Mouse (Mus musculus) adrenal gland, adult 18-20 months (tissue): ENCODE results near the gene Vps52. TPM values are rescaled to one million over a fixed set of nuclear protein-coding genes. Genes with fewer than 3 reads are reported as not detected.
"Not testable (repeated sequence)": the region's sequence is repeated elsewhere in the genome, so short reads cannot be mapped to it uniquely, and the experiment has no call there.

Experiments used
- DNase-seq, 2 experiments: peaks; one replicate each; pipeline ENCODE4 v3.0.0; 2021 to 2022; ENCODE audit warnings: low spot score in 2 of 2
- total RNA-seq, 2 experiments: library from RNA; stranded (reverse); gene quantifications; 1 replicate in 1 of 2; 2 replicates in 1 of 2; pipeline ENCODE4 v1.2.3; 2021

Vps52 gene
- total RNA-seq, 2 experiments from 2014 or later, result 51.1 to 53.5 TPM

DNA sequence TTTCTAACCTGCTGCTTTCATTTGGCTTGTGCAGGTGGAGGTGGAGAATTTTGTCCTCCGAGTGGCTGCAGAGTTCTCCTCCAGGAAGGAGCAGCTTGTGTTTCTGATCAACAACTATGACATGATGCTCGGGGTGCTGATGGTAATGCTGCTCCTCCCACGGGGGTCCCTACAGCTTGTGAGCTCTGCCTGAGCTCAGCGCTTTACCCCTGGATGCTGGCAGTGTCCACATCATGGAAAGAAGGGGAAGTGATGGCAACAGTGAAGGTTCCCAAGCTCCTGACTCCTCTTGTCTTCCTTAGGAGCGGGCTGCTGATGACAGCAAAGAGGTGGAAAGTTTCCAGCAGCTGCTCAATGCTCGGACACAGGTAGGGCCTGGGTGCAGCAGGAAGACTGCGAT is 7.3 kb downstream of the Vps52 start:
- DNase-seq, result no peak

DNA sequence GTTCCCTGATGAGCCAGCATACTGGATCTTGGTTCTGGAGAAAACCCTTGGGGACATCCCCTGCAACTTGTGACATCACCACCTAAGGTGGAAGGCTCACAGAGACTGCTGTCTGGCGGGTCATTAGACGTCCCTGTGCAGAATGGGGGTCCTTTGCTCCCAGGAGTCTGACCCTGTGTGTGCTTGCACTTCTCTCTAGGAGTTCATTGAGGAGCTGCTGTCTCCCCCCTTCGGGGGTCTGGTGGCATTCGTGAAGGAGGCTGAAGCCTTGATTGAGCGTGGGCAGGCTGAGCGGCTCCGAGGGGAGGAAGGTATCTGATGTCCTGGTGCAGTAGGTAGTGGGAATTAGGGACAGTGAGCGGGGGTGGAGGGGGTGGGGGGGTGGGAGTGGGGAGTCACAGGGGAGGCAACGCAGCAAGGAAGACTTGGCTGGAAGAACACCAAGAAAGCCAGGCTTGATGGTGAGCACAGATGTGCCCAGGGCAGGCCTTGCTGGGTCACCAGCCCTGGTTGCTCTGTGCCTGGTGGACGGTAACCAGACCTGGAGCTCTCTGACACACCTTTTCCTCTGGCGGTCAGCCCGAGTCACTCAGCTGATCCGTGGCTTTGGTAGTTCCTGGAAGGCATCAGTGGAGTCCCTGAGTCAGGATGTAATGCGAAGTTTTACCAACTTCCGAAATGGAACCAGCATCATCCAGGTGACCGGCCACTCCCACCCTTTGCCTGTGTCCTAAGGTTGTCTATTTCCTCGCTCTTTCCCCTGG is 9.7 kb downstream of the Vps52 start:
- DNase-seq, result no peak

DNA sequence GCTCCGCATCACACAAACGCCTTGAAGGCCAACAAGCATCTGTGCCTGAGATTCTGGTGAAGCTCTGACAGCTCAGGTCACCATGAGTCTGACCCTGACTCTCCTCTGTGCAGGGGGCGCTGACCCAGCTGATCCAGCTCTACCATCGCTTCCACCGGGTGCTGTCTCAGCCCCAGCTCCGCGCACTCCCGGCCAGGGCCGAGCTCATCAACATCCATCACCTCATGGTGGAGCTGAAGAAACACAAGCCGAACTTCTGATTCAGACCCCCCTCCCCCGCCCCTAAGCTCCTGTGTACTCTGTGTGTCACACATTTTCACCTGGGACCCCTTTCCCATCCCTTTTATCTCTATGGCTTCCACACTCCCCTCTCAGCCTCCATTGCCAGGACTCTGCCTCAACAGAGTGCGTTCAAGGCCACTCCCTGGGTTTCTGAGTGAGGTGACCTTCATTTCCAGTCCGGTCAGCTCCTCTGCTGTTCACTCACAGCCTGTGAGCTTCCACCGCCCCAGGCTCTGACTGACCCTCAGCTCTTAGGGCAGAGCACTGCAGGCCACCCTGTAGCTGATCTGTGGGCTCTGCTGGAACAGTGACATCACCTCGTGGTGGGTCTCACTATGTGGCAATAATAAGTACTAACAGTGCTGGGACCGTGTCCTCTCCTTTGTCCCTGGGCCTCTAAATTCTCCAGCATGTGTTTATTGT is 10.4 kb downstream of the Vps52 start:
- DNase-seq, result no peak

DNA sequence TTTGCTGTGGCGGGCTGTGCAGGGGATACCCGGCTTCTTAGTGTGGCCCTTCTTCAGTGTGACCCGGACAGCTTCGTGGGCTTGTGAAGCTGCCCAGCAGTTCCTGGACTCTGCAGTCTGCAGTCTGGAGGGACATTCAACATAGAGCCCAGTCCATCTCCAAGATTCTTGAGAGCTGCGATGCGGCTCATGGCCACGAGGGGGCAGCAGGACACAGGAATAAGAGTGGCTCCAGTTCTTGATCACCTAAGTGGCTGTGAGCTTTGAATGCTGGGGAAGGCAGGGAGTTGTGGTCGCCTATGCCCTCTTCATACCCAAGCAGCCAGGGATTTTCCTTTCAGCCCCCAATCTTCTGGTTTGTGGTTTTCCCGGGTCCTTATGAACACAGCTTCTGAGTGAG is 12.9 kb downstream of the Vps52 start:
- DNase-seq, result peak; percentile 76 to 82

DNA sequence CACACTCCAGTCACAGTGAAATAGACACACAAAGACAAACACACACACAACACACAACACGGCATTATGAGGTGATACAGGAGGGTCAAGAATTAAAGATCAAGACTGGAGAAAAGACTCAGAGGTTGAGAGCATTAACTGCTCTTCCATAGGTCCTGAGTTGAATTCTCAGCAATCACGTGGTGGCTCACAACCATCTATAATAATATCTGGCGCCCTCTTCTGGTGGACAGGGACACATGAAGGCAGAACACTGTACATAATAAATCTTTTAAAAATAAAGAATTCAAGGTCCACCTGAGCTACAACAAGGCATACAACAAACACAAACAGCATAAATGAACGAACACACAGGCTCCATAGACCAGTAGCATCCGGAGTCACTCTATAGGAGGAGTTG is 13.3 kb downstream of the Vps52 start:
- no peak for DNase-seq

DNA sequence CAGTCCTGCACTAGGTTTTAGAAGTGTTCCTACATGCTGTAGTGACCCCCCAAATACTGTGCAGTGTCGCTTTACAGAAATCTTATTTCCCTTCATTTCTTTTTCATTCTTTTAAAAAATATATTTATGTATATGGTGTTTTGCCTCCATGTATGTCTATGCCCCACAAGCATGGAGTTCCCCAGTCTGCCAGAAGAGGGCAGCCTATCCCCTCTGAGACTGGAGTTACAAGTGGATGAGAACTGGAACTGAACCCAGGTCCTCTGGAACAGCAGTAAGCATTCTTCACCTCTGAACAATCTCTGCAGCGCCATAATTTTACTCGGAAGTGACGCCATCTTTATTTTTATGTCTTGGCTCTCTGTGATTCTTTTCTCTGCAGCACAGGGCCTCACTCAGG is 13.8 kb downstream of the Vps52 start:
- DNase-seq, result no peak

DNA sequence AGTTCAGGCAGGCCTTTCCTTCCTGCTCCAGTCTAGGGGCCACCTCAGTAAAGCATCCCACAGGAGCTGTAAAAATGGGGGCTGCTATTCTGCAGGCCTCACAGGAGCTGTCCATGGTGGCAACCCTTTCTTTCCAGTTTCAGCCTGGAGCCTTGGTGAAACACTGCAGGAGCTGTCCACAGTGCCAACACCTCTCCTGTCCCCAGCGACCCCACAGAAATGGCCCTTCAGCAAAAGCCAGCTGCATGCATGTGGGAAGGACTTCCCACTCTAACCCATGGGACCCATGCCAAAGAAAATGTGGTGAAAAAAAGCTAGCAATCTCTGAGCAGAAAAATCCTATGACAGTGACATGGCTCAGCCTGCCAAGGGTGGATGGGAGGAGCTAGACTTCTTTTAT is 17.1 kb downstream of the Vps52 start:
- no peak for DNase-seq

DNA sequence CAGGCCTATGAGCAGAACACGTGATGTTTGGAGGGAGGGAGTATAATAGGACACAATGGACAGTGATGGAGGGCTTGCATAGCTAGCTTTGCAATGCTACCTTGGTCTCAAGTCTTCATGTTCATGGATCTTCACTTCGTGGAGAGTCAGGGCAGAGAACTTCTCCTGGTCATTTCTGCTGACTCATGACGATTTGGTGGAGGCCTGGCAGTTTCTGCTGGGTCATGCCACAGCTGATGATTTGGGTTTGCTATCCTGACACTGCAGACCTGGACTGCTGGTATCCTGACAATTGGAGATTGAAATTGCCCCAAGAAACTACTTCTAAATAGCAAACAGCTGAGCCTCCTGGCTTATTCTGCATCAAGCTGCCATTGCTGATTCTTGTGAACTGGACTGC is 18.0 kb downstream of the Vps52 start:
- DNase-seq, result no peak

DNA sequence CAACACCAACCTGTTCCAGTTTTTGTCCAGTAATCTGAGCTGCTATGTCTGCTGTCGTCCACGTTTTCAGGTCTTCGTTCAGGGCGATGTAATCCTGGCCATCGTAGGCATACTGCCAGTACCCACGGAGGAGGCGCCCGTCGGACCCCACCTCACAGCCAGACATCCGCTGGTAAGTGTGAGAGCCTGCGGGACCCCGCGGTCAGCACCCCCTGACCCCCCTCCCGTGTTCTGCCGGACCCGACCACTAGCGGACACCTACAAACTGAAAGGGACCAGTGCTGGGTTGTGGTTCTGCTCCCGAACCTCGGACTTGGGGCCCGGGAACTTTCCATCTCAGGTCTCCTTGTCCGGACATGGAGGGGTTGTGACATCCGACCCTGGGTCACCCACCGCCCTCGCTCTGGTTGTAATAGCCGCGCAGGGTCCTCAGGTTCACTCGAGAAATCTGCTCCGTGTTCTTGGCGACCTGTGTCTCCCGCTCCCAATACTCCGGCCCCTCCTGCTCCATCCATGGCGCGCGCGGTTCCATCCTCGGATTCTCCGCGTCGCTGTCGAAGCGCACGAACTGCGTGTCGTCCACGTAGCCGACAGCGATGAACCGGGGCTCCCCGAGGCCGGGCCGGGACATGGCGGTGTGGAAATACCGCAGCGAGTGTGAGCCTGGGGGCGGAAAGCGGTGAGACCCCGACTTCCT is 22.4 kb downstream of the Vps52 start:
- DNase-seq, result no peak

DNA sequence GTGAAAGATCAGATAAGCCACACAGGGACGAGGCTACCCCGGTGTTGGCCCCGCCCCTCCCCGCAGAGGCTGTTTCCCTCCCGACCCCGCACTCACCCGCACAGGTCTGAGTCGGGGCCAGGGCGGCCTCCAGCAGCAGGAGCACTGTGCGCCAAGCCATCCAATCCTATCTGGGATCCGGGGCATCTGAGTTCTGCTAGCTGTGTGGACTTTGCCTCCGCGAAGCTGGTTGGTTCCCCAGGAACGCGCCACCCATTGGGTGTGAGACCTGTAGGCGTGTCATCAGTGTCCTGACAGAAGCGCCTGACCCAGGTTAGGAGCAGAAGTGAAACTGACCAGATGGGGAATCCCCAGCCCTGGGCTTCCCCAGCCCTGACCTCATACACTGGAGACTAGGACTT is 23.0 kb downstream of the Vps52 start:
- DNase-seq, result peak; percentile 66 to 73

DNA sequence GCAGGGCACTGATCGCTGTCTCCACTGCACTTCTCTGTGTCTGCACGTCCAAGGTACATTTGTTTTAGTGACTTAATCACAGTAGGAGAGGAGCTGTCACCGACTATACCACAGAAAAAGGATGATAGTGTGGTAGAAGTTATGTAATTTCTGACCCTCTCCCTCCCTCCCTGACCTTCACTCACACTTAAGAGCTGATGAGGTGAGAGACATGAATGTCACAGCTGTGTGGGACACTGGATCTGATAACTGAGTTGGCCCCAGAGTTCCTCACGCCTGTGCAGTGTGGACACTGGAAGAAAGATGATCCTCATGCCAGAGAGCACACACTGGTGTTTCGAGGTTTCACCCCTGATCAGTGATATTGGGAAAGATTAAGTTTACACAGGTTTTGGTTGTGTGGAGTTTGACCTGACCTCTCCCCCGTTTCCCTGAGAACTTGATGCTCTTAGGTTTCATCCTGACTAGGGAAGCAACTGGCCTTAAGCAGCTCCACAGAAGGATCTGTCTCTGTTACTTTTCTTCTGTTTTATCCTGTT is 24.0 kb downstream of the Vps52 start:
- no peak for DNase-seq

DNA sequence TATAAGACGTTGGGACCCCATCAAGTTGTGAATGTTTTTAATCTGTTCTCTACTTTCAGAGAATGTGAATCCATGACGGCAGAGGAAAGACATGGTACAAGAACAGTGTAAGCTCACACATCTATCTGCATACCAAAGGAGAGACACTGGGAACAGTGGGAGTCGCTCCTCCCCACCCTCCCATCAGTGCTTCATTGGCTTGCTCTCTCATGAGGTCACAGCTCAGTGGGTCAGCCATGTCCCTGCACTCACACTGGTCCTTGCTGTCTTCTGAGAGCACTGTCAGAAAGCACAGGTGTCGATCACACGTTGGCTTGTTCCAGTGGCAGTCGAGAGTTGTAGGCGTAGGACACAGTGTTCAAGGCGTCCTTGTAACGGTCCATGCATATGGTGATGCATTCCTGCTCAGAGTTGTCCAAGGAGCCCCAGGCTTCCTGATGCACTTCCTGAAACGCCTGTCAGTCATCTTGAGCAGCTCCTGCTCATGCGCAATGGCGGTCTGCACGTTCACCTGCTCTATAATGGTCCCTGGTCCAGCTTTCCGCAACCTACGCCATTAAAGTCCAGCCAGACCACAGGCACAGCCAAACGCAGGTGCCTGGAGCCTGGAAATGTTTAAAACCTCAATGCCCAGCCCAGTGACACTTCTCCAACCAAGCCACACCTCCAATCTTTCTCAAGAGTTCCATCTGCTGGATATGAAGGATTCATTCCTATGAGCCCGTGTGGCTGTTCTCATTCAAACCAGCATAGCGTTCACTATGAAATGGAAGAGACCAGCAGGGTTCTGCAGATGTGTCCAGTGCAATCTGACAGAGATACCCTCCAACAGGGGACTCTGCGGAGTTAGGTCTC is 24.8 kb downstream of the Vps52 start:
- no peak for DNase-seq

DNA sequence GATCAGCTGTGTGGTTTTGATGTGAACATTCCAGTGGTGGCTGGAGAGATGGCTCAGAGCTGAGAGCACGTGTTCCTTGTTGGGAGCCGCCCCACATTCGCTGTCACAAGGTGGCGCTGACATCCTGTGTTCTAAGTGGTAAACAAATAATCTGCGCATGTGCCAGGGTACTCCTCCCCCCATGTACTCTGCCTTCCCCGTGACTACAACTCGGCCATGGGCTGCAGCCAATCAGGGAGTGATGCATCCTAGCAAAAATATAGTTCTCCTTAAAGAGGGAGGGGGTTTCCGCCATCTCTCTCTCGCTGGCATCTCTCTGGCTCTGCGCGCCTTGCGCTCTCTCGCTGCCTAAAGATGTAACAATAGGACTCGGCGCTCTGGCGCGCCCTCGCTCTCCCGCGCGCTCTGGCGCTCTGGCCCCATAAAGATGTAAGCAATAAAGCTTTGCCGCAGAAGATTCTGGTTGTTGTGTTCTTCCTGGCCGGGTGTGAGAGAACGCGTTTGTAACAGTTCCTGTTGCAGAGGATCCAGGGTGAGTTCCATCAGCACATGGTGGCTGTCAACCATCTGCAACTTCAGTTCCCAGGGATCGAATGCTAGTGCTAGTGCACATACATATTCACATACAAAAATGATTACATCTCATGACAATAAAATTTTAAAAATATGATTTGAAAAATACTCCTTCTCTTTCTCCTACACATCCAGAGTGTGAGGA is 25.7 kb downstream of the Vps52 start:
- peak; percentile 61 to 70 for DNase-seq

DNA sequence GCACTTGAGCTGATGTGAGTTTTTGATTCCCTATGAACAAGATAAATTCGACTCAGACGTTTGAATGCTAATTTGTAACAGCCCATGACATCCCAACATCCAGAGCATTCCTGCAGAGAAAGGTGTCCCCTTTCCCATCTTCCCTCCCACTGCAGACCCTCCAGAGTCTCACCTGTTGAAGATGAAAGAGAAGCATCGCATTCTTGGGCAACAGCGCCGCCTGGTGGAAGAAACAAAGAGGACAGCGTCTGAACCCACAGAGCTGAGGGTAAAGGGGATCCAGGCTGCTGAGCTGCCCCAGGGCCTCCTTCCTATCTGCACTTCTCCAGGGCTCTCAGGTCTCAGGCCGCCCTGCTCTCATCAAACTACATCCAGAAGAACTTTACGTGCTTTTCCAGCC is 26.5 kb downstream of the Vps52 start:
- DNase-seq, result peak; percentile 57 to 75

DNA sequence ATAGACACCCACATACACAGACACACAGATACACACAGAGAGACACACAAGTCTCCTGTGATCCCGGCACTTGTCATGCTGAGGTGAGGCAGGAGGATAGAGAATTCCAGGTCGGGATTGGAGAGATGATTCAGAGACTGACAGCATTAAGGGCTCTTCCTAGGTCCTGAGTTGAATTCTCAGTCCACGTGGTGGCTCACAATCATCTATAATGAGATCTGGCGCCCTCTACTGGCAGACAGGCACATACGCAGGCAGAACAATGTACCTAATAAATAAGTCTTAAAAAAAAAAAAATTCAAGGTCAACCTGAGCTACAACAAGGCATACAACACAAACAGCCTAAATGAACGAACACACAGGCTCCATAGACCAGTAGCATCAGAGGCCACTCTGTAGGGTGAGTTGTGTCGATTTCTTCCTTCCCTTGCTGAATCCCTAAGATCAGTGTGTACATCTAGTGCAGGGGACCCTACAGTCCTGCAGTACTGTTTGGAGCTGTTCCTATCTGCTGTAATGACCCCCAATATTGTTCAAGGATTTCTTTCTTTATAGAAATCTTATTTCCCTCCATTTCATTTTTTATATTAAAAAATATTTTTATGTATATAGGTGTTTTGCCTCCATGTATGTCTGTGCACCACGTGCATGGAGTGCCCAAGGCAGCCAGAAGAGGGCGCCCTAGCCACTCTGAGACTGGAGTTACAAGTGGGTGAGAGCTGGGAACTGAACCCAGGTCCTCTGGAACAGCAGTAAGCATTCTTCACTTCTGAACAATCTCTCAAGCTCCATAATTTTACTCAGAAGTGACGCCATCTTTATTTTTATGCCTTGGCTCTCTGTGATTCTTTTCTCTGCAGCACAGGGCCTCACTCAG is 36.4 kb downstream of the Vps52 start:
- DNase-seq, result peak; percentile 52 to 67

DNA sequence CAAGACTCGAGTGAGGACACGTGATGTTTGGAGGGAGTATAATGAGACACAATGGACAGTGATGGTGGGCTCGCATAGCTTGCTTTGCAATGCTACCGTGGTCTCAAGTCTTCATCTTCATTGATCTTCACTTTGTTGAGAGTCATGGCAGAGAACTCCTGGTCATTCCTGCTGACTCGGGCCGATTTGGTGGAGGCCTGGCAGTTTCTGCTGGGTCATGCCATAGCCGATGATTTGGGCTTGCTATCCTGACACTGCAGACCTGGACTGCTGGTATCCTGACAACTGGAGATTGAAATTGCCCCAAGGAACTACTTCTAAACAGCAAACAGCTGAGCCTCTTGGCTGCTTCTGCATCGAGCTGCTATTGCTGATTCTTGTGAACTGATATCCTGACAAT is 39.3 kb downstream of the Vps52 start:
- DNase-seq, result no peak

DNA sequence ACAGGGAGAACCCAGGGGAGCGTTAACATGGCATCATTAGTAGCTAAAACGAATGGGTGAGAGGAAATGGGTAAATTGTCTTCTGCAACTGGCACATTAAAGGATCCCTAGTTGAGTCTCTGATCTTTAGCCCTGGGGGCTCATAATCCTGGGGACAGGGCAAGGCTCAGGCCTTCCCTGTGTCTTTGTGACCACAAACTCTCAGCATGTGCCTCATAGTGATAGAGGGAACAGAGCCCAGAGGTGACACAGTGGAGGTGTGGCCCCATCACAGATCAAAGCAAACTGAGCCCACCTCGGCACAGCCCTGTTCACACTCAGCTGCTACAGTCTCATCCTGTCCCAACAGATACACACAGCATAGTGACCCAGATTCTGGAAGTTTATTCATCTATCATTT is 40.0 kb downstream of the Vps52 start:
- DNase-seq, result no peak

DNA sequence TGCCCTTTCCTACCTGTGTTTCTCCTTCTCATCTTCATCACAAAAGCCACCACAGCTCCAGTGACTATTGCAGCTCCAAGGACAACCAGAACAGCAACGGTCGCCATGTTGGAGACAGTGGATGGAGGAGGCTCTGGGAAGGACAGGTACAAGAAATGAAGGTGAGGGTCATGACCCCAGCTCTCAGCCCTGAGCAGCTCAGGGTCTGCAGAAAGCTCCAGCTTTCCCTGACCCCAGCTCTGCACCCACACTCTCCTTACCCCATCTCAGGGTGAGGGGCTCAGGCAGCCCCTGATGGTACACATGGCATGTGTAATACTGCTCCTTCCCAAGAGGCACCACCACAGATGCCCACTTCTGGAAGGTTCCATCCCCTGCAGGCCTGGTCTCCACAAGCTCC is 41.4 kb downstream of the Vps52 start:
- DNase-seq, result not testable (repeated sequence)

DNA sequence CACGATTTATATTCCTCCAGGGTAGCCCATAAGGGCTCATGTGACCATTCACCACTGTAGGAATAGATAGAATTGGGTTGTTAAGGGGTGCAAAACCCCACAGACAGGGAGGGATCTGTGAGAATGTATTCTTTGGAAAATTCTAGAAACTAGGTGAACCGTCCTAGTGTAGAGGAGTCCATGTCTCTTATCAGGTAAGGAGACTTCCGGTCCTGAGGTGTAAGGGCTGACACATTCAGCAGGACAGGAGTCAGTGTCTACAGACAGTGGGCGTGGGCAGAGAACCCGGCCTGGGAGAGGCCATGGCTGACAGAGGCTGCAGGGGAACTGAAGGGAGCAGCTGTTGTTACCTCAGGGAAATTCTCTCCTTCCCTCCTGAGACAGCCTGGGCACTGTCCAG is 43.1 kb downstream of the Vps52 start:
- DNase-seq, result not testable (repeated sequence)
